Mouse (Mus musculus) ES-E14 (cell line): Measurements from ENCODE around the gene Slc1a2.

Experiments used
- CHD2 ChIP-seq: IDR thresholded peaks from 2 replicates; pipeline ENCODE4 v1.6.1; 2014; ENCODE audit warnings: mild to moderate bottlenecking, low read depth, low read length, inconsistent platforms
- HCFC1 ChIP-seq: IDR thresholded peaks from 2 replicates; pipeline ENCODE4 v1.6.1; 2012; ENCODE audit warnings: low read length, inconsistent platforms, borderline replicate concordance; ENCODE audit not compliant: insufficient read depth
- MAFK ChIP-seq: IDR thresholded peaks from 2 replicates; pipeline ENCODE4 v1.6.1; 2014; ENCODE audit warnings: mild to moderate bottlenecking, low read depth, low read length, inconsistent platforms; ENCODE audit not compliant: insufficient read depth
- ZC3H11A ChIP-seq: IDR thresholded peaks from 2 replicates; pipeline ENCODE4 v1.6.1; 2012; ENCODE audit warnings: low read depth, mild to moderate bottlenecking, inconsistent platforms, low read length, borderline replicate concordance
- ZNF384 ChIP-seq: IDR thresholded peaks from 2 replicates; pipeline ENCODE4 v1.6.1; 2012; ENCODE audit warnings: low read depth, low read length, inconsistent platforms

DNA sequence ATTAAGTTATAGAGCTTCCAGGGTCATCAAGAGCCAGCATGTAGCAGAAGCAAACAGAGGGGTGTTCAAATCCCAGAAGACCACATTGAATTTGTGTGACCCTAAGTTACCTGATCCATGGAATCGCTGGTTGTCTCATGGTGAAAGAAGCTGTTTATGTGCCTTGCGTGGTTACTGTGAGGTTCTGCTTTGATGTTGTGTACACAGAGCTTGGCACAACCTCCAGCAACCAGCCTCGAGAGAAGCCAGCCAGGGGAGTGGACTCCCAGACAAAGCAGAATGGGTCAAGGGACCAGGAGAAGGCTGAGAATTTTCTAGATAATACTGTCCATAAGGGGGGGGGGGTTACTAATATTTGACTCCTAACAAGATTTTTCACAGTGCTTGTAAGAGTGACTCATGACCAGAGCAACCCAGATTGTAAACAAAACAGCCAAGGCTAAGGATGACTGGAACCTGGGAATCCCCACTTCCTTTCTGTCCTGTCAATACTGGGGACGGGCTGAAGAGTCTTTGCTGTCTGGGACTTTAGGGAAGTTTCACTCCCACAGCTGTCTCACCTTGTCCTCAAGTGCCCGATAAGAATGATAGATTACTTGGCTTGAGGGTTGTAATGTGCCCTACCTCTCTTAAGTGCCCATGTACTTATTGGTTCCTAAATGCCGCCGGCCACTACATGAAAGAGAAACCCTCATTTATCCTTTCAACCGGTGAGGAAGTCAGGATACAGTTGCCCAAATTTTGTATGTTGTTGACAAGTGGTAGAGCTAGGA, 106.3 kb downstream of the Slc1a2 start:
- TF ChIP-seq ZNF384 (no peak), HCFC1 (no peak), MAFK (no peak), CHD2 (no peak), ZC3H11A (no peak)
